Mouse (Mus musculus) spleen, adult 12 weeks (tissue): ENCODE data around the gene Tnf.

Experiments
- DNase-seq: peaks from one replicate; pipeline ENCODE4 v3.0.0; 2022; ENCODE audit warnings: low spot score

Gene Tnf

GRCm38 (mm10) chr17:35198946-35199345, 2.9 kb downstream of the Tnf start:
- DNase-seq = no peak

- no peak for DNase-seq
These were observed 3.8 kb downstream of the Tnf start for GRCm38 (mm10) chr17:35198029-35198428.

- no peak for DNase-seq
These were observed 4.7 kb downstream of the Tnf start for GRCm38 (mm10) chr17:35197126-35197525.

GRCm38 (mm10) chr17:35196321-35196641, 5.5 kb downstream of the Tnf start:
- no peak for DNase-seq

- peak; percentile 73 for DNase-seq
These were observed 6.0 kb downstream of the Tnf start for GRCm38 (mm10) chr17:35195631-35196320.

GRCm38 (mm10) chr17:35194844-35195630, 6.8 kb downstream of the Tnf start:
- no peak for DNase-seq

- DNase-seq = no peak
These were observed 7.6 kb downstream of the Tnf start, which contains the start of gene Ltb for GRCm38 (mm10) chr17:35193881-35194843. Ltb (plus strand) TSS chr17:35194439.

- no peak for DNase-seq
These were observed 8.9 kb downstream of the Tnf start for GRCm38 (mm10) chr17:35192924-35193323.

- no peak for DNase-seq
These were observed 10.1 kb downstream of the Tnf start for GRCm38 (mm10) chr17:35191723-35192122.

- DNase-seq = no peak
These were observed 11.7 kb downstream of the Tnf start for GRCm38 (mm10) chr17:35190096-35190495.

GRCm38 (mm10) chr17:35189186-35189585, 12.6 kb downstream of the Tnf start:
- DNase-seq = no peak

- DNase-seq = no peak
These were observed 13.7 kb downstream of the Tnf start, which contains the start of gene Lst1 for GRCm38 (mm10) chr17:35187959-35188610. Lst1 (minus strand) TSS chr17:35188439.

- no peak for DNase-seq
These were observed 14.5 kb downstream of the Tnf start for GRCm38 (mm10) chr17:35187345-35187744.

- peak; percentile 42 for DNase-seq
These were observed 15.1 kb downstream of the Tnf start for GRCm38 (mm10) chr17:35186681-35187080.

- peak; percentile 61 for DNase-seq
These were observed 15.9 kb downstream of the Tnf start for GRCm38 (mm10) chr17:35185639-35186611.

GRCm38 (mm10) chr17:35180093-35180492, 21.7 kb downstream of the Tnf start:
- no peak for DNase-seq

- DNase-seq = peak; percentile 60
These were observed 23.3 kb downstream of the Tnf start for GRCm38 (mm10) chr17:35178528-35178927.

GRCm38 (mm10) chr17:35175968-35176367, 25.8 kb downstream of the Tnf start, which contains the start of gene Aif1:
Aif1 (minus strand) TSS chr17:35176068.
- DNase-seq = no peak

- no peak for DNase-seq
These were observed 26.4 kb downstream of the Tnf start for GRCm38 (mm10) chr17:35175382-35175781.

GRCm38 (mm10) chr17:35174201-35174977, 27.4 kb downstream of the Tnf start:
- no peak for DNase-seq
